Mouse (Mus musculus): ENCODE measurements around the gene Pithd1. TPM values are rescaled to one million over a fixed set of nuclear protein-coding genes. Genes with fewer than 3 reads are reported as not detected.

Gene Pithd1
- polyA plus RNA-seq, 1 experiment from 2014 or later = 59.0 TPM

- Histone ChIP-seq H3K4me3 (no peak overlapping the region), H3K27ac (replicated peaks) (no peak overlapping the region), H3K4me1 (replicated peaks) (no peaks in the 10 kb centered on the region), H3K9me3 (no peaks in the 10 kb centered on the region), H3K36me3 (peaks cover 64% of the 10 kb centered on the region), H3K9ac (0 out of 2 replicates have a peak overlapping the region, but pooled peaks have one; percentile 38), H3K27me3 (no peaks in the 10 kb centered on the region), H3K4me2 (no peak overlapping the region)
- no peak for ATAC-seq (ENCODE audit: low read depth)
- WGBS = 73% methylated on average over 5 of the region's 5 CpGs
Measured at GRCm38 (mm10) chr4:135935502-135935901, 51.6 kb downstream of the Pithd1 start.

- WGBS = 51% methylated on average over 12 of the region's 12 CpGs
- no peak overlapping the region for H3K4me2 ChIP-seq
- no peak overlapping the region for H3K27ac ChIP-seq (replicated peaks)
- no peak for ATAC-seq (ENCODE audit: low read depth)
- peaks cover 65% of the 10 kb centered on the region for H3K36me3 ChIP-seq
- 0 out of 2 replicates have a peak overlapping the region, but pooled peaks have one; percentile 38 for H3K9ac ChIP-seq
- no peaks in the 10 kb centered on the region for H3K9me3 ChIP-seq
- no peak overlapping the region for H3K4me3 ChIP-seq
- no peaks in the 10 kb centered on the region for H3K27me3 ChIP-seq
- no peaks in the 10 kb centered on the region for H3K4me1 ChIP-seq (replicated peaks)
Measured at GRCm38 (mm10) chr4:135934708-135935500, 52.2 kb downstream of the Pithd1 start.

GRCm38 (mm10) chr4:135931832-135932231 is 55.2 kb downstream of the Pithd1 start:
- no peak overlapping the region for H3K4me3 ChIP-seq
- WGBS = 66% methylated on average over 5 of the region's 5 CpGs
- no peak for ATAC-seq (ENCODE audit: low read depth)
- H3K4me2 ChIP-seq = no peak overlapping the region
- no peak overlapping the region for H3K9ac ChIP-seq
- no peak overlapping the region for H3K27ac ChIP-seq (replicated peaks)
- no peaks in the 10 kb centered on the region for H3K27me3 ChIP-seq
- H3K4me1 ChIP-seq (replicated peaks) = no peaks in the 10 kb centered on the region
- H3K9me3 ChIP-seq = no peaks in the 10 kb centered on the region
- peaks cover 44% of the 10 kb centered on the region for H3K36me3 ChIP-seq

- no peak overlapping the region for H3K9ac ChIP-seq
- H3K27ac ChIP-seq (replicated peaks) = no peak overlapping the region
- H3K36me3 ChIP-seq = peaks cover 51% of the 10 kb centered on the region
- no peak for ATAC-seq (ENCODE audit: low read depth)
- H3K9me3 ChIP-seq = no peaks in the 10 kb centered on the region
- H3K27me3 ChIP-seq = no peaks in the 10 kb centered on the region
- H3K4me2 ChIP-seq = no peak overlapping the region
- 94% methylated on average over 8 of the region's 8 CpGs for WGBS
- no peak overlapping the region for H3K4me3 ChIP-seq
- H3K4me1 ChIP-seq (replicated peaks) = no peaks in the 10 kb centered on the region
Measured at GRCm38 (mm10) chr4:135930239-135930638, 56.8 kb downstream of the Pithd1 start.

GRCm38 (mm10) chr4:135929828-135930227 is 57.2 kb downstream of the Pithd1 start:
- no peak overlapping the region for H3K4me2 ChIP-seq
- no peak overlapping the region for H3K9ac ChIP-seq
- H3K4me3 ChIP-seq = no peak overlapping the region
- H3K27me3 ChIP-seq = no peaks in the 10 kb centered on the region
- H3K4me1 ChIP-seq (replicated peaks) = no peaks in the 10 kb centered on the region
- WGBS = 96% methylated on average over 9 of the region's 9 CpGs
- no peak for ATAC-seq (ENCODE audit: low read depth)
- no peak overlapping the region for H3K27ac ChIP-seq (replicated peaks)
- H3K9me3 ChIP-seq = no peaks in the 10 kb centered on the region
- peaks cover 51% of the 10 kb centered on the region for H3K36me3 ChIP-seq

- Histone ChIP-seq H3K4me2 (no peak overlapping the region), H3K4me1 (replicated peaks) (no peaks in the 10 kb centered on the region), H3K27me3 (no peaks in the 10 kb centered on the region), H3K4me3 (no peak overlapping the region), H3K9ac (no peak overlapping the region), H3K9me3 (no peaks in the 10 kb centered on the region), H3K27ac (replicated peaks) (no peak overlapping the region), H3K36me3 (peaks cover 56% of the 10 kb centered on the region)
- WGBS = 89% methylated on average over 5 of the region's 5 CpGs
- ATAC-seq (ENCODE audit: low read depth) = no peak
Measured at GRCm38 (mm10) chr4:135929405-135929804, 57.7 kb downstream of the Pithd1 start.

GRCm38 (mm10) chr4:135928376-135928775 is 58.7 kb downstream of the Pithd1 start:
- Histone ChIP-seq H3K9me3 (no peaks in the 10 kb centered on the region), H3K4me1 (replicated peaks) (no peaks in the 10 kb centered on the region), H3K27me3 (no peaks in the 10 kb centered on the region), H3K36me3 (peaks cover 50% of the 10 kb centered on the region), H3K4me2 (no peak overlapping the region), H3K4me3 (no peak overlapping the region), H3K27ac (replicated peaks) (no peak overlapping the region), H3K9ac (no peak overlapping the region)
- WGBS = 77% methylated on average over 9 of the region's 9 CpGs
- no peak for ATAC-seq (ENCODE audit: low read depth)

- H3K36me3 ChIP-seq = peaks cover 48% of the 10 kb centered on the region
- peaks cover 12% of the 10 kb centered on the region for H3K4me1 ChIP-seq (replicated peaks)
- WGBS = 93% methylated on average over 3 of the region's 3 CpGs
- H3K9ac ChIP-seq = no peak overlapping the region
- no peaks in the 10 kb centered on the region for H3K9me3 ChIP-seq
- ATAC-seq (ENCODE audit: low read depth) = no peak
- H3K27ac ChIP-seq (replicated peaks) = no peak overlapping the region
- H3K4me2 ChIP-seq = no peak overlapping the region
- H3K4me3 ChIP-seq = no peak overlapping the region
- no peaks in the 10 kb centered on the region for H3K27me3 ChIP-seq
Measured at GRCm38 (mm10) chr4:135926861-135927260, 60.2 kb downstream of the Pithd1 start.

- Histone ChIP-seq H3K4me2 (no peak overlapping the region), H3K4me3 (no peak overlapping the region), H3K9ac (no peak overlapping the region), H3K27me3 (no peaks in the 10 kb centered on the region), H3K36me3 (peaks cover 45% of the 10 kb centered on the region), H3K27ac (replicated peaks) (no peak overlapping the region), H3K9me3 (no peaks in the 10 kb centered on the region), H3K4me1 (replicated peaks) (peaks cover 18% of the 10 kb centered on the region)
- WGBS = 90% methylated on average over 10 of the region's 10 CpGs
- ATAC-seq (ENCODE audit: low read depth) = no peak
Measured at GRCm38 (mm10) chr4:135926195-135926808, 60.8 kb downstream of the Pithd1 start.

Other genes starting within 250 kb of the Pithd1 start
- gene Myom3, start 227.5 kb downstream of the Pithd1 start, polyA plus RNA-seq (2015; fragmentation: Nextera tagmentation; extraction: Ambion mirVana) = 0.33 and 0.83 TPM in 2 replicates
- 198 and 233 TPM in 2 replicates for gene Srsf10, start 131.5 kb downstream of the Pithd1 start, polyA plus RNA-seq (2015; fragmentation: Nextera tagmentation; extraction: Ambion mirVana)
- gene Pnrc2, start 113.4 kb downstream of the Pithd1 start, polyA plus RNA-seq (2015; fragmentation: Nextera tagmentation; extraction: Ambion mirVana) = 109 and 122 TPM in 2 replicates
- gene Cnr2, start 91.9 kb downstream of the Pithd1 start, polyA plus RNA-seq (2015; fragmentation: Nextera tagmentation; extraction: Ambion mirVana) = 0.12 and 0.25 TPM in 2 replicates
- 53.8 and 63.6 TPM in 2 replicates for gene Fuca1, start 66.5 kb downstream of the Pithd1 start, polyA plus RNA-seq (2015; fragmentation: Nextera tagmentation; extraction: Ambion mirVana)
- gene Hmgcl, start 40.8 kb downstream of the Pithd1 start, polyA plus RNA-seq (2015; fragmentation: Nextera tagmentation; extraction: Ambion mirVana) = 58.2 and 59.6 TPM in 2 replicates
- gene Gale, start 23.5 kb downstream of the Pithd1 start, polyA plus RNA-seq (2015; fragmentation: Nextera tagmentation; extraction: Ambion mirVana) = 39.0 and 42.5 TPM in 2 replicates
- 187 and 199 TPM in 2 replicates for gene Lypla2, start 14.6 kb downstream of the Pithd1 start, polyA plus RNA-seq (2015; fragmentation: Nextera tagmentation; extraction: Ambion mirVana)
- gene Eloa, start 34.5 kb upstream of the Pithd1 start, polyA plus RNA-seq (2015; fragmentation: Nextera tagmentation; extraction: Ambion mirVana) = 26.4 and 29.2 TPM in 2 replicates
- 265 and 313 TPM in 2 replicates for gene Rpl11, start 66.2 kb upstream of the Pithd1 start, polyA plus RNA-seq (2015; fragmentation: Nextera tagmentation; extraction: Ambion mirVana)
- gene Id3, start 156.2 kb upstream of the Pithd1 start, polyA plus RNA-seq (2015; fragmentation: Nextera tagmentation; extraction: Ambion mirVana) = 235 and 273 TPM in 2 replicates
- 2.5 and 3.3 TPM in 2 replicates for gene E2f2, start 185.1 kb upstream of the Pithd1 start, polyA plus RNA-seq (2015; fragmentation: Nextera tagmentation; extraction: Ambion mirVana)
- 8.6 and 8.8 TPM in 2 replicates for gene Asap3, start 219.1 kb upstream of the Pithd1 start, polyA plus RNA-seq (2015; fragmentation: Nextera tagmentation; extraction: Ambion mirVana)

All from neural tube, embryonic 13.5 days (tissue).